Mouse (Mus musculus) hindbrain, embryonic 12.5 days (tissue): Measurements from ENCODE around the gene Mink1. TPM values are rescaled to one million over a fixed set of nuclear protein-coding genes. Genes with fewer than 3 reads are reported as not detected.

Experiments used
- ATAC-seq: fragments of 200-750 bp; cut with Nextera tagmentation; 2 replicates; pipeline ENCODE4 v1.8.0; 2017; ENCODE audit warnings: moderate TSS enrichment; ENCODE audit not compliant: low FRiP score
- H3K27ac ChIP-seq: fragments of 300-500 bp; sonication (generic); 2 replicates; pipeline ENCODE4 v1.5.1; 2016; ENCODE audit warnings: mild to moderate bottlenecking
- H3K27me3 ChIP-seq: fragments of 300-500 bp; sonication (generic); 2 replicates; pipeline ENCODE4 v1.6.1; 2016; ENCODE audit warnings: mild to moderate bottlenecking
- H3K36me3 ChIP-seq: fragments of 300-500 bp; sonication (generic); 2 replicates; pipeline ENCODE4 v1.6.1; 2016; ENCODE audit warnings: mild to moderate bottlenecking
- H3K4me1 ChIP-seq: fragments of 300-500 bp; sonication (generic); 2 replicates; pipeline ENCODE4 v1.6.1; 2016
- H3K4me2 ChIP-seq: fragments of 300-500 bp; sonication (generic); replicated peaks from 2 replicates; pipeline ENCODE4 v1.6.1; 2016; ENCODE audit warnings: mild to moderate bottlenecking
- H3K4me3 ChIP-seq: fragments of 300-500 bp; sonication (generic); 2 replicates; pipeline ENCODE4 v1.5.1; 2016; ENCODE audit warnings: mild to moderate bottlenecking
- H3K9ac ChIP-seq: fragments of 300-500 bp; sonication (generic); 2 replicates; pipeline ENCODE4 v1.6.1; 2016; ENCODE audit warnings: mild to moderate bottlenecking, moderate library complexity
- H3K9me3 ChIP-seq: fragments of 300-500 bp; sonication (generic); replicated peaks from 2 replicates; pipeline ENCODE4 v1.6.1; 2016; ENCODE audit warnings: mild to moderate bottlenecking
- WGBS: fragments of 180-500 bp; shearing (Covaris S2); methylation state at CpG from one replicate; pipeline ENCODE4 v1.1.7; 2016; 5-methylcytosine and 5-hydroxymethylcytosine counted together
- polyA plus RNA-seq: library from polyadenylated mRNA; unstranded; fragments of >200 nt; fragmentation: Nextera tagmentation; extraction: Ambion mirVana; gene quantifications from 2 replicates; pipeline ENCODE4 v1.2.1, GENCODE M21; 2016

Gene Mink1
- polyA plus RNA-seq, 1 experiment from 2014 or later, result 19.1 TPM

GRCm38 (mm10) chr11:70580921-70581320 lies 18.2 kb downstream of the Mink1 start:
- WGBS, result 86% methylated on average over 3 of the region's 3 CpGs
- Histone ChIP-seq H3K27ac (no peak overlapping the region), H3K36me3 (no peaks in the 10 kb centered on the region), H3K4me3 (no peak overlapping the region), H3K4me2 (no peak overlapping the region), H3K27me3 (no peaks in the 10 kb centered on the region), H3K4me1 (peaks cover 54% of the 10 kb centered on the region), H3K9me3 (no peaks in the 10 kb centered on the region), H3K9ac (no peak overlapping the region)
- ATAC-seq, result no peak

GRCm38 (mm10) chr11:70582196-70582595 lies 19.5 kb downstream of the Mink1 start:
- Histone ChIP-seq H3K9ac (no peak overlapping the region), H3K4me2 (no peak overlapping the region), H3K4me1 (peaks cover 56% of the 10 kb centered on the region), H3K27ac (no peak overlapping the region), H3K36me3 (no peaks in the 10 kb centered on the region), H3K4me3 (no peak overlapping the region), H3K27me3 (no peaks in the 10 kb centered on the region), H3K9me3 (no peaks in the 10 kb centered on the region)
- no peak for ATAC-seq
- WGBS, result 75% methylated on average over 3 of the region's 3 CpGs

GRCm38 (mm10) chr11:70583022-70583714 lies 20.5 kb downstream of the Mink1 start:
- Histone ChIP-seq H3K4me3 (no peak overlapping the region), H3K27ac (peak overlapping the region; percentile 40; the same call in 1 of the 2 replicates), H3K4me1 (peaks cover 49% of the 10 kb centered on the region), H3K36me3 (no peaks in the 10 kb centered on the region), H3K27me3 (no peaks in the 10 kb centered on the region), H3K9me3 (no peaks in the 10 kb centered on the region), H3K4me2 (no peak overlapping the region), H3K9ac (no peak overlapping the region)
- 75% methylated on average over 6 of the region's 6 CpGs for WGBS
- ATAC-seq, result no peak

DNA sequence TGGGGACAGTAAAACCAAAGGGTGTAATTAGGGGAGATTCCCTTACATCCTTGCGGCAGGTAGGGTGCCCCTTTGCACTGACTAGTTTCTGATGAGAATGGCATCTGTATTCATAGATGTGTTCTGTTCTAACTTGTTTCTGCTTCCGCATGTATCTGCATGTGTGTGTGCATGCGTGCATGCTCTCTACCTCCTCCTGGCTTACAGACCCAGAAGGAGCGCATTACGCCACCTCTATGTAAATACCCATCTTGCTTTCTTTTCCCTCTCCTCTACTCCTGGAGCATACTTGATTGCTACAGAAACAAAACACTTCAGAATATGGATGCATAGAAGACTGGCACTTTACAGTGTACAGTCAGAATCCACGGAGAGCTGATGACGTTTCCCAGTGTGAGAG lies 21.1 kb downstream of the Mink1 start:
- 87% methylated on average over 7 of the region's 7 CpGs for WGBS
- Histone ChIP-seq H3K9ac (no peak overlapping the region), H3K4me1 (peaks cover 46% of the 10 kb centered on the region), H3K36me3 (no peaks in the 10 kb centered on the region), H3K4me2 (no peak overlapping the region), H3K9me3 (no peaks in the 10 kb centered on the region), H3K27ac (no peak overlapping the region), H3K4me3 (no peak overlapping the region), H3K27me3 (no peaks in the 10 kb centered on the region)
- ATAC-seq, result no peak

DNA sequence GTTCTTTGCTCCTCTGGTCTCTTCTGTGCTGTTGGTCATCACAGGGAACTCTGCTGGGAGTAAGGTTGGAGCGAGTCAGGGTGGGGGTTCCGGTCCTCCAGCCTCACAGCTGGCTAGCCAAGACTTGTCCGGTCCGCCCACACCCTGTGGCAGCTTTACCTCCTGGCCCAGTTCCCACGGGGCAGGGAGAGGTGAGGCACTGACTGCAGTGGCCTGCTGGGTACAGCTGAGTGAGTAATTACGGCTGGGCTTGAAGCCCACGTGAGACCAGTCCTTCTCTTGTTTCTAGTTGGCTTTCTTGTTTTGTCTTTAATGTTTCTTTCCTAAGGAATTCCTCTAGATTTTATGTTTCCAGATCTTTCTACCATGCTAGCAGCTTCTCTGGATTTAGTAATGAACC lies 22.8 kb downstream of the Mink1 start:
- WGBS, result 51% methylated on average over 7 of the region's 7 CpGs
- Histone ChIP-seq H3K4me1 (peaks cover 38% of the 10 kb centered on the region), H3K27ac (peak overlapping the region; percentile 53; the same call in 1 of the 2 replicates), H3K9me3 (no peaks in the 10 kb centered on the region), H3K4me2 (no peak overlapping the region), H3K36me3 (no peaks in the 10 kb centered on the region), H3K4me3 (no peak overlapping the region), H3K27me3 (no peaks in the 10 kb centered on the region), H3K9ac (no peak overlapping the region)
- ATAC-seq, result no peak

GRCm38 (mm10) chr11:70586261-70586660 lies 23.6 kb downstream of the Mink1 start:
- Histone ChIP-seq H3K9me3 (no peaks in the 10 kb centered on the region), H3K9ac (no peak overlapping the region), H3K27ac (no peak overlapping the region), H3K36me3 (no peaks in the 10 kb centered on the region), H3K4me2 (no peak overlapping the region), H3K4me3 (no peak overlapping the region), H3K27me3 (no peaks in the 10 kb centered on the region), H3K4me1 (peaks cover 38% of the 10 kb centered on the region)
- WGBS, result 89% methylated on average over 3 of the region's 3 CpGs
- ATAC-seq, result no peak

DNA sequence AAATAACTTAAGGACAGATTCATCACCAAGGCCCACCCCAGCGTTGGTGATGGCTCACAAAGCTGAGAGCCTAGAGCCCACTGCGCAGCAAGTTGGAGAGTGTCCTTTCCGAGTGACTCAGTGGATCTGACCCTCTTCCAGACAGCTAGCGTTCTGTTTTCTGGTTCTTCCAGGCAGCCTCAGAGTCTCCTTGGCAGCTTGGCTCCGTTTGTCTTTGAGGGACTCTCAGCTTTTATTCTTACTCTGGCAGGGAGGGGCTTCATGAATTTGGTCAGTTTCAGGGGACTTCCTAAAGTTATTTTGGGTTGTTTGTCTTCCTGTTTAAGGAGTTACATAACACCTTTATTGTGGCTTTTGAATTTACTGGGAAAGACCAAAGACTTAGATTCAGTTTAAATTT lies 24.3 kb downstream of the Mink1 start:
- H3K27me3 ChIP-seq, result no peaks in the 10 kb centered on the region
- no peak overlapping the region for H3K9ac ChIP-seq
- WGBS, result 83% methylated on average over 5 of the region's 5 CpGs
- no peak overlapping the region for H3K4me3 ChIP-seq
- peaks cover 39% of the 10 kb centered on the region for H3K4me1 ChIP-seq
- no peaks in the 10 kb centered on the region for H3K9me3 ChIP-seq
- no peak overlapping the region for H3K4me2 ChIP-seq
- no peak for ATAC-seq
- H3K36me3 ChIP-seq, result no peaks in the 10 kb centered on the region
- no peak overlapping the region for H3K27ac ChIP-seq

- no peak overlapping the region for H3K4me2 ChIP-seq
Measured at GRCm38 (mm10) chr11:70591733-70592132, 29.1 kb downstream of the Mink1 start.

GRCm38 (mm10) chr11:70594253-70594989 lies 31.7 kb downstream of the Mink1 start:
- Histone ChIP-seq H3K4me2 (no peak overlapping the region), H3K27me3 (no peaks in the 10 kb centered on the region), H3K4me1 (peaks cover 15% of the 10 kb centered on the region), H3K9ac (no peak overlapping the region), H3K9me3 (no peaks in the 10 kb centered on the region), H3K27ac (no peak overlapping the region), H3K4me3 (no peak overlapping the region), H3K36me3 (peaks cover 18% of the 10 kb centered on the region)
- WGBS, result 87% methylated on average over 15 of the region's 15 CpGs
- ATAC-seq, result no peak

More at GRCm38 (mm10) chr11:70591733-70592132, 29.1 kb downstream of the Mink1 start:
- no peak overlapping the region for H3K27ac ChIP-seq
- no peaks in the 10 kb centered on the region for H3K27me3 ChIP-seq
- 79% methylated on average over 1 of the region's 1 CpGs for WGBS
- no peak overlapping the region for H3K4me3 ChIP-seq
- ATAC-seq, result no peak
- peaks cover 14% of the 10 kb centered on the region for H3K4me1 ChIP-seq
- H3K9ac ChIP-seq, result no peak overlapping the region
- no peaks in the 10 kb centered on the region for H3K36me3 ChIP-seq
- no peaks in the 10 kb centered on the region for H3K9me3 ChIP-seq

- Histone ChIP-seq H3K9ac (no peak overlapping the region), H3K27ac (0 out of 2 replicates have a peak overlapping the region, but pooled peaks have one; percentile 23), H3K36me3 (peaks cover 24% of the 10 kb centered on the region), H3K9me3 (no peaks in the 10 kb centered on the region), H3K27me3 (no peaks in the 10 kb centered on the region), H3K4me2 (no peak overlapping the region), H3K4me3 (no peak overlapping the region), H3K4me1 (peaks cover 15% of the 10 kb centered on the region)
- no peak for ATAC-seq
- WGBS, result 75% methylated on average over 2 of the region's 2 CpGs
Measured at GRCm38 (mm10) chr11:70595638-70596037, 33.0 kb downstream of the Mink1 start.

DNA sequence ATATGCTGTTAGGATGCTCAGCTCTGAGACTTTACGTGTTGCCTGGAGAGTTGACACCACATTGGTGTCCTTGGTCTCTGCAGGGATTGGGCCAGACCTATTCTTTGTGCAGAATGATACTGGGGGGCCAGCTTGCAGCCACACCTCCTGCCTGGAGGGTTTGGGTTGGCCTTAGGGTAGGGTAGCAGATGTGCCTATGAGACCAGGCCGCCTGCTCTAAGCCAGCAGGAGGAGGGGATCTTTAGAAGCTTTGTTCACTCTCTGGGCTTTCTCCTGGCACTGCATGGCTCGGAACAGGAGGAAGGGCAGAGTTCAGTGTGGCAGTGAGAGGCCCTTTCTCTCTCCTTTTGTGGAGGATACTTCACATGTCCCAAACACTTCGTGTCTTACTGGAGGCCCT lies 33.4 kb downstream of the Mink1 start:
- Histone ChIP-seq H3K9ac (no peak overlapping the region), H3K9me3 (no peaks in the 10 kb centered on the region), H3K27ac (0 out of 2 replicates have a peak overlapping the region, but pooled peaks have one; percentile 23), H3K4me2 (no peak overlapping the region), H3K4me1 (peaks cover 15% of the 10 kb centered on the region), H3K27me3 (no peaks in the 10 kb centered on the region), H3K36me3 (peaks cover 24% of the 10 kb centered on the region), H3K4me3 (no peak overlapping the region)
- 50% methylated on average over 4 of the region's 4 CpGs for WGBS
- no peak for ATAC-seq

GRCm38 (mm10) chr11:70597301-70597700 lies 34.6 kb downstream of the Mink1 start:
- Histone ChIP-seq H3K4me3 (no peak overlapping the region), H3K4me1 (peaks cover 13% of the 10 kb centered on the region), H3K9me3 (no peaks in the 10 kb centered on the region), H3K36me3 (peaks cover 30% of the 10 kb centered on the region), H3K9ac (no peak overlapping the region), H3K27ac (no peak overlapping the region), H3K27me3 (no peaks in the 10 kb centered on the region), H3K4me2 (no peak overlapping the region)
- no peak for ATAC-seq
- 76% methylated on average over 6 of the region's 6 CpGs for WGBS
